Mouse (Mus musculus) bone marrow, adult 2 months (tissue): ENCODE results near the gene Exoc7.

Experiments used
- CTCF ChIP-seq: fragments of 200-500 bp; IDR thresholded peaks from 2 replicates; pipeline ENCODE4 v1.5.1; 2011; ENCODE audit warnings: low read length, control low read depth; ENCODE audit not compliant: control insufficient read depth, insufficient read depth
- POLR2A ChIP-seq: fragments of 200-500 bp; IDR thresholded peaks from 2 replicates; pipeline ENCODE4 v1.6.1; 2011; ENCODE audit warnings: low read depth, mild to moderate bottlenecking, control low read depth, low read length, borderline replicate concordance; ENCODE audit not compliant: control insufficient read depth

DNA sequence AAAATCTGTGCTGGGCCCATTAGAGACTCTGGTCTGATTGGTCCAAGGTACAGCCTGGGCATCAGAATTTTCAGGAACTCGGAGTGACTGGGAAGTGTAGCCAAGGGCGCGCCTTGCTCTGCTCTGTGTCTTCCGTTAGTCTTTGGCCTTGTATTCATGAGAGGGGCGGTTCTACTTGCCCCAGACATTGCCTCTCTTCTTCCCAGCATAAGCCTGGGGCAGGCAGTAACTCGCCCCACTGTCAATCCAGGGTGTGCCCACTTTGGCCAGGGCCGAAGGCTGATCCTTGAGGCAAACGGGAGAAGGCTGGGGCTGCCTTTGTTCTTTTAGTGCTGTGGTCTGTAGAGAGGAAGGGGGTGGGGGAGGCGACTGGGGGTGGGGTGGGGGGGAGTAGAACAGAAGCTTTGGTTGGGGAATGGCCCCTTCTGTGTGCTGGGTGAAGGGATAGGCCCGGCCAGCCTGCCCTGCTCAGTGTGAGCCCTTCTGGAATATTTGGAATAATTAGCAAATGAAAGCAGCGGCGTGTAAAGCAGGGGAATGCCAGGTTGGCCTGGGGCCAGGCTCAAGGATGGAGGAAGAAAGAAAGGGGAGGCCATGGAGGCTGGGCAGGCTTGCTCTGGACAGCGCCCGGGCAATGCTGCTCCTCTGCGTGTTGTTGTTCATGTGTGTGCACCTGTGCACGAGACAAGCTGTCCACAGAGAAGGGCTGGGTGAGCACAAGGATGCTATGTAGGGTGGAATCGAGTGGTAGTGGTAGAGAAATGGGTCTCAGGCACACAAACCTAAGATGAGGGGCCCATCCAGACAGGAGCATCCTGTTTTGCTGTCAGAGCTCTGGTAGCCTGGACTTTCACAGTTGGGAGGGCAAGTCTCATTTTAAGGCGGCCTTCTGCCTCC is 22.5 kb upstream of the Exoc7 start:
- no peak for TF ChIP-seq CTCF
- TF ChIP-seq POLR2A = no peak
